Mouse (Mus musculus) frontal cortex, postnatal 14 days (tissue): Measurements from ENCODE around the gene Micu1.

Source experiments
- DNase-seq, 2 experiments: peaks; one replicate each; pipeline ENCODE4 v3.0.0; 2022; ENCODE audit warnings: low spot score in 2 of 2

Micu1 gene

DNA sequence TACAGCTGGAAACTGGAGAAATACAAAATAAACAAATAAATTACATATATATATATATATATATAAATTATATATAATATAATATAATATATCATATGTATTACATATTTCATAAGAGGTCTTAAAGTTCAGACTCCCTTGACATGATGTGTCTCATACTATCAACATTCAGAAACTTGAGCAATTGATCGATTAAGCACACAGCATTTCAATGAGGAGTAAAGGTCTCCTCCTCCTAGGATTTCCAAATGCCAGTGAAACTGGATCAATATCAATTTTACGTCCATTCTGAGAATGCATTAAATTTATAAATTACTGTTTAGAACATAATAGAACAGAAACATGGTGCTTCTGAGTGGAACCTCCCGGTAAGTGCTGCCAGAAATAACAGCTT, 71.9 kb downstream of the Micu1 start:
- DNase-seq = no peak

DNA sequence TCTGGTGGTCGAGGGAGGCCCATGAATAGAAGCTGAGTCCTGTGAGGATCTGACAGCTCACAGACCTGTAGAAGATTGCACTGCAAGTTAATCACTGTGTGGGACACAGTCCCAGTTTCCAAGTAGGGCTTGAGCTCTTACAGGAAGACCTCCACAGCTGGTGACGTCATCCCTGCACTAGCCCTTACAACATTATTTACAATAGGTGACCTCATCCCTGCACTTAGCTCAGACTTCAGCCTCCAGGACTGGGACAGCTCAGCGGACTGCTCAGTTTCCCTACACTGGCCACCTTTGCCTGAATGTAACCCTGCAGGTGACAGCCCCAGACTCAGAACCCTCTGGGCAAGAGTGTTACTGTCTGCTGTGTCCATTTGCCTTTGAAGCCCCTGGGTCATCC, 75.0 kb downstream of the Micu1 start:
- no peak for DNase-seq

DNA sequence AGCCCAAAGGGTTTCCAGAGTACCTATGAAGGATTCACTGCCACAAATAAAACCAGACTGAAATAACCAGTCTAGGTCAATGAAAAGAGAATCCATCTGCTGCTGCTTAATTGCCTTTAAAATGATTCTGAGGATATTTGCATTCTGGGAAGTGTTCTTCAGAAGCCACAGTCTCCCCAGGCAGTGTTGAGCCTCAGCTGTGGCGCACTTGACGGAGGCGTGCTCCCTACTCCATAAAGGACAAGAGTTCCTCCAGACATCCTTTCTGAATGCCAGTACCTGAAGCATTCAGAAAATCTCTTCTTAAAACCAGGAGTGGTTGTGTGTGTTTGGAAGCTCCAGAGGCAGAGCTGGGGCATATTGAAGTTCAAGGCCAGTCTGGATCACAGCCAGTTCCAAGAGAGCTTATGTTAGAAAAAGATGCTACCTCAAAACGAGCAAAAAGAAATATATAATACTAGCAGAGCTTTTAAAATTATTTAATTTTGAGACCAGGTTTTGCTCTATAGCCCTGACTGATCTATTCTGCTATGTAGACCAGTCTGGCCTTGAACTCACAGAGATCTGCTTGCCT, 75.9 kb downstream of the Micu1 start:
- DNase-seq = no peak

DNA sequence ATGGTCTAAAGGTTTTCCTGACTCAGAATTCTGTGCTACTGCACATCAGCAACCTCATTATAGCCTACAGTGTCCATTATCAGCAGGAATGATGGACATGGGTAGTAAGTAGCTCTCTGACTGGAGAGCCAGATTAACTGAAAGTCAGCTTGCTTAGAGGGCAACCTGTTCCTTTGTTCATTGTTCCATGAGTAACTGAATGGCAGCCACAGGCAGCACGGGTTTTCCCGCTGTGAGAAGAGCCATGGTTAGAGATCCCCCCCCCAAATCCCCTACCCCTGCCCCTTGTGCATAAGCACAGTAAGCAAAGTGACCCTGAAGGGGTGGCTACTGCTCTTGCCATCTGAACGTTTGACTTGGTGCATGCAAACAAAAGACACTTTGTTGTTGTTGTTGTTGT, 78.4 kb downstream of the Micu1 start:
- no peak for DNase-seq

DNA sequence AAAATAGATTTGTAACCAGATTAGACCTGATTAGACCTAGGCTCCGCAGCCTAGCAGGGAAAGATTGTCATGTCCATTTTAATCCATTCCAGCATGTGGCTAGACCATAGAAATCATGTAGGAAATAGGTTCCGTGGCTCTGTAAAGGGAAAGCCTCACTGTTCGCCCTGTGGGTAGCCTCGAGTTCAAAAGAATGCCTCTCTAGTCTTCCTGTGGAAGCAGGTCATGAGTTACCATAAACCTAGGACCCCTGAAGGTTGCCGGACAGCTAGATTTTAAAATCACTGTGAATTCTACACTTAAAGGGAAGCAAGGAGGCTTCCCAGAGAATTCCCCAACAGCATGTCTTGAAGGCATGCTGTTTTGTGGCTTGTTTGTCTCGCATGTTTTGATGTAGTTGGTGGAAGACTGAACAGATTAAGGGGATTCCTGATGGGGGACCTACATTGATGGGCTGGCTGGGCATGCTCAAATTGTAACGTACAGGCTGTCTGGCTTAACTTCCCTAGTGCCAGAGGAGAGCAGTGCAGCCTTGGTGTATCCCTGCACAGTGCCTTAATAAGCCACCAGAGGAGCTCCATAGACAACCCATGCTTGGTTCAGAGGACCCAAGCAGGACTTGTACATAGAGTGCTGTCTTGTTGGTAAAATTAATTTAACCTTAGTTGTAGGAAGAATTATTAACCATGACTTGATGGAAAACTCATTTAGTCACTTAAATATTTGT, 79.1 kb downstream of the Micu1 start:
- no peak for DNase-seq

DNA sequence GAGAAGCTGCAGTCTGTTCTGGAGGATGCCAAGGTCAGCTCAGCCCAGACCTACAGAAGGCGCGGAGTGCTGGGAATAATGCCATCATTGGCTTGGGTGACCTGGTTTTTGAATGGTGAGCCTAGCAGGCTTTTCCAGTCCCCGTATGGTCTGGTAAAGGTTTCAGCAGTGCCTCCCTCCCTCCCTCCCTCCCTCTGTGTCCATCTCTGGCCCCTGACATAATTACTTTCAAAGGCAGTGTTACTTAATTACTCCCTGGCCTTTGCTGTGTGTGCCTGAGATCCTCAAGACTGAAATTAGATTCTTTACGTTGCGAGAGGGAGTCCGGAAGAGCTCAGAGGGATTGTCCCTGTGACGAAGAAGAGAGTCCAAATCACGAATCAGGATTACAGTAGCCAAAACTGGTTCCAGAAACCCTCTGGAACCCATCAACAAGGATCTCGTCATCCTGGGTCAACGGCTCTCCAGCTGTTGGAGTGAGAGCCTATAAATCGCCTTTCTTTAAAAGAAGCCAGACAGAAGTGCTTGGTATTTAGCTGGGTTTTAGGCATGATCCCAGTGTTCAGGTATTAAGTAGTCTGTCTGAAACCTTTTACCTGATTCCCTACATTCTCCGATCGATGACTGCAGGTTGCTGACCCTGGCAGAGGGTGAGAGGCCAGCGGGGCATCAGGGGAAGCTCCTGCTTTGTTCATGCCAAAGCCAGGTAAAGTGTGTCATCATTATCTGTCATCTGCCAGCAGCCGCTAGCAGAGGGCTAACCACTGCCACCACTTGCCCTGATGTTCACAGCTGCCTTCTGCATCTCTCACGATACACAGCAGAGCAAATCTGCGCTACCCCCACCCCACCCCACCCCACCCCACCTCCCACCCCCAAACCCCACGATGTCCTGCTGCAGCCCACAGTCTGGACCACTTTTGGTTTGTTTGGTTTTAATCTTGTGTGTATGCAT, 82.7 kb downstream of the Micu1 start:
- no peak for DNase-seq

DNA sequence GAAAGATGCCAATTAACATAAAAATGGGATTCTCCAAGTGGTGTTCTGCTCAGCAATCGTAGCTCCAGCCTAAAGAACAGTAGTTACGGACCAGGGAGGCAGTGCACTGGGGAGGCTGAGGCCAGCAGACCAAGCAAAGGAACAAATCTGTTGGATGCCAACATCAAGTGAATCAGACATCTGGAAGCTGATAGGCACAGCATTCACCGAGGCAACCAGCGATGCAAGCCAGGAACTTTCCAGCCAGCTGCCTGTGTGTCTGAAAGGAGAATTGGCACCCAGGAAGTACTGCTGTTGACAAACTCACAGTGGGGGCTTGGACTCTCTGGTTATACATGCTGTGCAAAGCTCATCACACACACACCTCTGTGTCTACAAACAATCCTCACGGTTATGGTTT, 84.0 kb downstream of the Micu1 start:
- no peak for DNase-seq

DNA sequence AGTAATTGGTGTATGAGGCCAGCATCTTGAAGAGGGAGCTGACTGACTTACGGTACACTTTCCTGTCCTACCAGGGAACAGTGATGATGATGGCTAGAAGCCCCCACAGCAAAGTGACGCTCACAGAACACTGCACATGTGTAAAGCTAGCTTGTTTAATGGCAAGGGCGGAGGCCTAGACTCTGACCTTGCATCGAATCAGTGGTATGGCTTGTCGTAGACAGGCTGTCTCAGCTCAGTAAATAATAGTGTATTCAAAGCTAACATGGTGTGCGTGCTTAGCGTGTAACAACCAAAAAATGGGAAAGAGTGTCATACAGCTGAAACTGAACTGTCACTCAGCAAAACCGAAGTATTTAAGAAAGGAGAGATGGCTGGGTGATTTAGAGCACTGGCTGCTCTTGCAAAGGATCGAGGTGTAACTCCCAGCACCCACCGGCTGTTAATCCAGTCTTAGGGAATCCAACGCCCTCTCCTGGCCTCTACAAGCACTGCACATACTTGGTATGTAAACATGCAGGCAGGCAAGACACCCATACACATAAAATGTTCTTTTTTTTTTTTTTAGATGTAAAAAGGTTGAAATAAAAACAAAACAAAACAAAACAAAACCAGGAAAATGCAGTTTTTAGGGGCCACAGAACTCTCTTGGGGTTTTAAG, 85.0 kb downstream of the Micu1 start:
- DNase-seq = no peak

DNA sequence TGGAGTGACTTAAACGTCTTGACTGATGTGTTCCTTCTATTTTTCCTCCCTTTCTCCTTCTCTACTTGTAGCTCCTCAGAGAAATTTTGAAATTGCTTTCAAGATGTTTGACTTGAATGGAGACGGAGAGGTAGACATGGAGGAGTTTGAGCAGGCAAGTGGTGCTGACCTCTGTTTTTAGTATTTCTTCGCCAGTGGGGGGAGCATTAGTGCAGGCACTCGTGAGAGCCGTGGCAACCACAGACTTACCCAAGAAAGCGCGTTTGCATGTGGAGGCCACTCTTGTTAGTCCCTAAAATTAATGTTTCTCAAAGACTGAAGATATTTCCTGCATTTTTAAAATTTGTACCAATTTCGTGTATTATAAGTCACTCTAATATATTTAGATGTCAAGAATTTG, 85.6 kb downstream of the Micu1 start:
- DNase-seq = no peak

DNA sequence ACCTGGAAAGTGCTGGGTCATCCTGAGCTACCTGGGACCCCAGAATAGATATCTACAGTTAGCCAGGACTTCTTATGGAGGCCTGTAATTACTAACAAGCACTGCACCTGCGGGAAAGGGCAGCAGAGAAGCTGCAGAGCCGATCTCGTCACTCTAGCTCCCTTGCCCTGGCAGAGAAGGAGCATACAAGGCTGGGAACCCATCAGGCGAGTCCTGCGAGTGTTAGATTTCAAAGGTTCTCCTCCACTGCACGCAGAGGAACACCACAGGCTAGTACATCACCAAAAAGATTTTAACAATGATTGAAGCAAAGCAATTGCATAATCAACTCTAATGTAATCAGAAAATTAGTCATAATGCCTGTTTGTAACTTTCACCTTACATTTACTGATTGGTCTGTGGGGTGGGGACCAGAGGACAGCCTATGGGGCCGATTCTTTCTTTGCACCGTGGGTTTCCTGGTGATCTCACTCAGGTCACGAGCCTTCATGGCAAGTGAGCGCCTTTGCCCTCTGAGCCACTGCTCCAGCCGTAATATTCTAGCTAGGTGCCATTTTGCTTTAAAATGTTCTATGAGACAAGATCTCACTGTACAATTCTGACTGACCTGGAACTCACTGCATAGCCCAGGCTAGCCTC, 88.1 kb downstream of the Micu1 start:
- no peak for DNase-seq

DNA sequence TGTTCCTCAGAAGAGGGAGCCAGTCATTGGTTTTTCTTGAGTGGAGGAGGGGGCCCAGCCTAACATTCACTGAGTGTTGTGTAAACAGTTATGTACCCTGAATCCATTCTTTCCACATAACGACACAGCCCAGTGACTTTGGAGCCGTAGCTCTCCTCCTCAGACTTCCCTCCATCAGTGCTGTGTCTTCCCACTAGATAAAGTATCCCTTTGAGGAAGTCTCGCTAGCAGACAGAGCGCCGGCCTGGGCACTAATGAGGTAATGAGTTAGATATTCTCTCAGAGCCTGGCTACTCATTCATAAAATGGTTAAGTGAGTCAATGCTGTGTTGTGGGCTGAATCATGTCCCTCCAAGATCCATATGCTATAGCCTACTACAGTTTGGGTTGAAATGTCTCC, 89.6 kb downstream of the Micu1 start:
- no peak for DNase-seq

DNA sequence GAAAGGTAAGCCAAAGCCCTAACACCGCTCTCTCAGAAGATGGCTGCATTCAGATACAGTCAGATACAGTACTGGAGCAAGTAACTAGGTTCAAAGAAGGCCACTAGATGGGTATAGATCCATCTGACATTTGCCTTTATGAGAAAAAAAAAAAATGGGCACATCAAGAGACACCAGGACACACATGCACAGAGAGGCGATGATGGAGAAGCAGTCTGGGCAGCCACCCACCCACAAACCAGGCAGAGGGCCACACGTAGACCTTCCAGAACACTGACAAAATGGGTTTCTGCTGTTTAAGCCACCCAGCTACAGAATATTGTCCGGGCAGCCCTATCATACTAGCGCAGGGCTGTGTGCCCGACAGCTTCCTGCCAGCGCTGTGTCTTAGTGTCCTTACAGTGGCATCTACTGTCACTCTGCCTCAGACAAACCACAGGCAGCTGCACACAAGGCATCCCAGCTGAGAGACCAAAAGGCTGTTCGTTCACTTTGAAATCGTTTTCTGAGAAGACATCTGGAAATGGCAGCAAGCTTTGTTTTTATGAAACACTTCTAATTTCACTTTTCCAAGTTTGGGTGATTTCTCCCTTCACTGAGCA, 90.4 kb downstream of the Micu1 start:
- DNase-seq = no peak

DNA sequence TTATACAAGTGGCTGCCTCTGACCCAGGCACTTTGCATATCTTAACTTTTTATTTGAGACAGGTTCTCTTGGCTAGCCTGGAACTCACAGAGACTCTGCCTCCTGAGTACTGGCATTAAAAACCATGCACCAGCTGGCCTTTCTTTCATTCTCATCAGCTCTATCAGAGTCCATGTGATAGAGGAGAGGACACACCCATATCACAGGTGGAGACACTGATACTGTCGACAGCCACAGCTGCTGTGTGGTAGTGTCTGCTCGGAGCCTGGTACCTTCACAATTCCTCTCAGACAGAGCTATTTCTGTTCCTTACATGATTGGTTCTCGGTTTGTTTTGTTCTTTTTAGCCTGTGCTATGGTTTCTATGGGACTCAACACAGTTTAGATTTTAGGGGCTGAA, 91.2 kb downstream of the Micu1 start:
- DNase-seq = no peak

DNA sequence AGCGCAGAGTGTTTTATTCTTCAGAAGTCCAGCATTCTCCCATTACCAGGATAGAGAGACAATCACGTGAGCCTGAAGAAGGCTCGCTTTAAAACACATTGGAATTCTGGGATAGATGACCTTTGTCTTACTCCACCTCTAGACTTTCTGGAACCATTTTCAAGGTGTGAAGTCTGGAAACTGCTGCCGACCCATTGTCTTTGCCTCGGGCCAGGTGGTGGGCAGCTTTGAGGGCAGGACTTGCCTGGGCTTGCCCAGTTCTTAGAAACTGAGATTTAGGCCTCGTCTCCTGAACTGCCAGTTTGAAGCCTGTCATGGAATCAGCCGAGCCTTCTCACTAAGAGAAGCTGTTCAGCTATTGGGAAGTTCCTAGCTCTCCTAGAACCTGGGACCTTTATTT, 92.8 kb downstream of the Micu1 start:
- DNase-seq = no peak

DNA sequence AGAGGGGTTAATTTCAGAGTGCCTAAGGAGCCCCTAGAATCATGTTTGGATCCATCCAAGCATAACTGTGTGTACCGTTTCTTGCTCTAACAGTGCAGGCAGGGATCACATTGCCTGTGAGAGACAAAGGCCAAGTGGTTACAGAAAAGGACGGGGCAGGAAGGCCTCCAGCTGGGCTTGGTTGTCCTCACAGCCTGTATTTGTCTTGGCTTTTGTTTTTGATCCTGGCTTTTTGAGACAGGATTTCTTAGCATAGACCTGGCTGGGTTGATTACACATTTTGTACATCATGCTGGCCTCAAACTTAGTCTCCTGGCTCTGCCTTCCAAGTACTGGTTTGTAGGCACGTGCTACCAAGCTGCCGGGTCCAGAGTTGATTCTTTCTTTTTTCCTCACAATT, 93.6 kb downstream of the Micu1 start:
- no peak for DNase-seq

DNA sequence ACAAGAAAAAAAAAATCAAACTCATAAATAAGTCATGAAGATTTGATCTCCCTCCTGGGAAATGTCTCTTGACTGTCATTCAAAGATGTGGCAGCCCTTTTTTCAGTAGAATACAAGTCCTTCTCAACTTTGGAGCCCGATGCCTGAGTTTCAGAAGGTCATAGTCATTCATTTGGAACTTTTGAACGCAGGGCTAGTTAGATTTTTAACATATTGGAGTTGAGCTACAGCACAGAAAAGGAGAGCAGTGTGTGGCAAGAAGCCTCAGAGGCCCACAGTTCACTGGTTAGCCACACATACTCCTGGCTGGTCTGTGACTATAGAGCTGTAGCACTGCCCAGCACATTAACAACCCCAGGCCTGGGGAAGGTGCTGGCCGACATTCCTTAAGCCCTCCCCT, 96.1 kb downstream of the Micu1 start:
- no peak for DNase-seq

DNA sequence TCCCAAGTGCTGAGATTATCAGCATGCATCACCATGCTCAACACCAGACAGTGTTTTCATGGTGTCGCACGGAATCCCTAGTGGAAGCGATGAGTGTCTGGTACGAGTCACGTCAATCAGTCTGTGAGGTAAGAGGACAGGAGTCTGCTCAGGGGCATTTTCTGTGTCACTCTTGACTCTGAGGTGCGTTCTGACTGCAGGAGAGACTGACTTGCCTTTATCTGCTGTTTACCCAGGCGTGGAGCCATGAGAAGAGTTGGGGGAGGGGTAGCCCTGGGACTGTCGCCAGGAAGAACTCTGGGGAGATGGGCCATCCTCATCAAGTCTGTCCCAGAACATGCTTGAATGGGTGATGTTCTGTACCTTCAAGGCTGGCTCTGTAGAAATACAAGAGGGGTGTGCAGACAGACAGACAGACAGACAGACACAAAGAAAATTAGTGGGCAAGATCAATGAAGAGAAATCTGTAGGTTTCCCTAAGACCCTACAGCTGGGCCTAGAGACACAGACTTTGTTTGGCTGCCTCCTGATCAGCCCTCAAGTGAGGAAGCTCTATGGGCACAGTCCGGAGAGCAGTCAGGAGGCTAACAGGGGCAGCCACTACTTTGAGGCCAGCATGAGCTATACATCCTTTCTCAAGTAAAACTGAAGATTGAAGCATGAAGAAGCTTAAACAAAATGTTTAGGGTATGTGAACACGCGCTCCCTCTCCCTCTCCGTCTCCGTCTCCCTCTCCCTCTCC, 97.2 kb downstream of the Micu1 start:
- DNase-seq = no peak

DNA sequence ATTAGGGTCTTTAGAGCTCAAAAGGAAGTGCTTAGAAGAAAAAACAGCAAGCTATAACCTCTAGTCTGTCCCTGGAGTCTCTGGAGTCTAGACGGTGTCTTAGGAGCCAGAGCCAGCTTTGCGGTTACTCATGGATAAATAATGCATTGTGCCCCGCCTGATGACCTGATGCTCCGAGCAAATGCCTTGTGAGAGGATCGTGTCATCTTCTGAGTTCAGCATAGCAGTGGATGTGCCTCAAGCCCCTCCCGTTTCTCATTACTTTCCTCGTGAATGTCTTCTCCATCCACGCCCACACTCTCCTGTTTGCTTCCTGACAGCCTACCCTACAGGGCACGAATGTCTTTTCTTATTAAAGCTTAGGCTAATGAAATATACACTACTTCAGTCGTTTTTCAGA, 97.9 kb downstream of the Micu1 start:
- no peak for DNase-seq

DNA sequence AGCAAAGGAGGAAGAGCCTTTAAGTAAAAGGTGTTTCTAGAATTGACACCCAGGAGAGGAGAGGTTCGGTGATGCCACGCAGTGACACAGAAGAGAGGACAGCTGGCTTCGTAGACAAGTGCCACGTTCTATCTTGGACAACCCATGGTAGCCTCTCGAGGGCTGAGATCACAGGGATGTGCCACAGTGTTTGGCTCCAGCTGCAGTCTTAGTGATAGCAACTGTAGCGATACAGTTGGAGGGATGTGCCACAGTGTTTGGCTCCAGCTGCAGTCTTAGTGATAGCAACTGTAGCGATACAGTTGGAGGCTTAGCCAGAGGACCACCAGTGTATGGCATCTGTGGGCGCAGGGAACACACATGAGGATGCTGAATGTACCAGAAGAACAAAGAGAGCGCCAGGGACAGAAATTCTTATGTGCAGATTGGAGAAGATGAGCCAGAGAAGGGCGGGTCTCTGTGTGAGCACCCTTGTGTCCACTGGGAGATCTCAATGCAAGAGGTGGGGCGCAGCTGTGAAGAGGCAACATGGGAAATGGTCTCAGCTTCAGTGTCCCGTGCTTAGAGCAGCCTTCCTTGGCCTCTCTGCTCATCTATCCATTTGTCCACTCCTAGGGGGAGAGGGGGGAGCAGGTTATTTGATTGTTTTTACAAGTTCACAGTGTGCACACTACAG, 98.7 kb downstream of the Micu1 start:
- DNase-seq = no peak

DNA sequence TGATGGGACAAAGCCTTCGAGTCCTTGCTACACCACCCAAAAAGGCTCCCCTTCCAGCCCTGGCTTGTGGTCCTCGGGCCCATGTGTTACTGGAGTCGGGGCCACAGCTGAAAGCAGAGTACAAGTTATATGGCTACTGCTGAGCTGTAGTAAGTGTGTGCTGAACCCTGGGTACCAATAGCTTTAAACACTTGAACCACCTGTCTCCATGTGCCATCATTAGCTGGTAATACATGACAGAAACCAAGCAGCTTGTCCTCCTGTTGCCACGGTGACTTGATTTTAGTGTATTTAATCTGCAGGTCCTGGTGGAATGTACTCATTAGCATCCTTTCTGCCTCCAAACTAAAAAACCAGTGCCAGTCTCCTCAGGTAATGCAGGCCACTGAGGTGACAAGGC, 106.4 kb downstream of the Micu1 start:
- no peak for DNase-seq
